Mouse (Mus musculus): ENCODE results near the gene Echs1.

DNA sequence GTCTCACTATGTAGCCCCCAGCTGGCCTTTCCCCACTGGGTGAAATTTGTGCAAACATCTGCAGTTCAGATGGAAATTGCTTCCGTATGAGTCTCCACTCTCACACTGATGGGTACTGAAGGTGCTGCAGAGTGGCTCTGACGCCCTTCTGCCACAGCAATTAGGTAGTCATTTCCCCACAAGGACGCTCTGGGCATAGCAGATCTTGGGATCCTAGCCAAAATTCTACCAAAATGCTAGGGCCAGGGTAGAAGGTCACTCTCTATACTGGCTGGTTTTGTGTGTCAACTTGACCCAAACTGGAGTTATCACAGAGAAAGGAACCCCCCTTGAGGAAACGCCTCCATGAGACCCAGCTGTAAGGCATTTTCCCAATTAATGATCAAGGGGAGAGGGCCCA is 12.3 kb downstream of the Echs1 start:
- no peak for TF ChIP-seq CTCF (IDR thresholded peaks at IDR 0.05; ENCODE audit: borderline replicate concordance, extremely low read depth, insufficient read depth, insufficient read length)
- TF ChIP-seq POLR2A (IDR thresholded peaks at IDR 0.05; ENCODE audit: borderline replicate concordance, extremely low read depth, insufficient read depth, insufficient read length, poor library complexity, severe bottlenecking), result no peak

All from brain, embryonic 14.5 days (tissue).